16 mouse cellular contexts compared by ENCODE assay signal in the genomic region with DNA sequence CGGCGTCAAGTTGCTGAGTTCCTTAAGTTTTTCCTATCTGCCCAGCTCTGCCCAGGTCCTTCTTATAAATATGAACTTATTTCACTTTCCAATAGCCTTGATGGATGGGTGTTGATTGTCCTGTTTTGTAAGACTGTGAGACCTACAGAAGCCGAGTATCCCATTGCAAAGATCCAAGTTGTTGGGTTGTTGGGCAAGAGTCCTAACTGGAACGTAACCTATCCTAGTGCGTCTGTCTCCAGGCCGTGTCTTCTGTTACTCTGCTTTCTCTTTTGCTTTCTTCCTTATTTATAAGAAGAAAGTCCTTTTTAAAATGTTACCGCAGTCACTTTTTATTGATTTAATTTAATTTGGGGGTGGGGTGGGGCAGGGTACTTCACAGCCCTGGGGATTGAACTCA. TPM values are rescaled to one million over a fixed set of nuclear protein-coding genes. Genes with fewer than 3 reads are reported as not detected.
DNase-seq lines count a peak whose midpoint lies in the region; ATAC-seq and TF ChIP-seq lines count a peak whose summit lies in the region.
"Had no signal": no experiment of that assay in that cellular context is flagged by ENCODE, and none has a peak within 500 bp of the region (broad histone marks: within the 10 kb centered on the region; RNA-seq: fewer than 3 reads in every experiment).

No protein-coding gene starts in this region.

- no peaks in the 10 kb centered on the region for H3K27me3 ChIP-seq in kidney, postnatal 0 days (ENCODE audit: insufficient read depth, low read length)
- no peaks in the 10 kb centered on the region for H3K27me3 ChIP-seq in forebrain, embryonic 10.5 days (ENCODE audit: poor library complexity, severe bottlenecking)
- H3K27me3 ChIP-seq: hindbrain, embryonic 15.5 days had no signal

- H3K9me3 ChIP-seq in kidney, postnatal 0 days (replicated peaks; ENCODE audit: low read length) = no peaks in the 10 kb centered on the region
- no peaks in the 10 kb centered on the region for H3K9me3 ChIP-seq in forebrain, embryonic 10.5 days
- H3K9me3 ChIP-seq: embryonic facial prominence, embryonic 10.5 days; heart, embryonic 13.5 days; hindbrain, embryonic 15.5 days had no signal

- no peak for TF ChIP-seq CTCF in kidney, postnatal 0 days (IDR thresholded peaks at IDR 0.05; ENCODE audit: low read depth)

- no peaks in the 10 kb centered on the region for H3K36me3 ChIP-seq in kidney, postnatal 0 days (ENCODE audit: insufficient read depth, low read length)
- no peaks in the 10 kb centered on the region for H3K36me3 ChIP-seq in forebrain, embryonic 10.5 days (replicated peaks)
- H3K36me3 ChIP-seq: embryonic facial prominence, embryonic 10.5 days; heart, embryonic 13.5 days; hindbrain, embryonic 15.5 days had no signal

- H3K27ac ChIP-seq in kidney, postnatal 0 days = 0 out of 2 replicates have a peak overlapping the region, but pooled peaks have one; percentile 19
- H3K27ac ChIP-seq in brown adipose tissue, adult 24 weeks (replicated peaks; ENCODE audit: low read depth, low read length) = peak overlapping the region; percentile 97
- no peak overlapping the region for H3K27ac ChIP-seq in forebrain, embryonic 10.5 days
- H3K27ac ChIP-seq: embryonic facial prominence, embryonic 10.5 days; heart, embryonic 13.5 days; hindbrain, embryonic 15.5 days had no signal

- no peak overlapping the region for H3K9ac ChIP-seq in kidney, postnatal 0 days (ENCODE audit: low read depth, low read length)
- H3K9ac ChIP-seq: heart, embryonic 13.5 days; hindbrain, embryonic 15.5 days had no signal

- ATAC-seq in kidney, postnatal 0 days (replicated peaks; ENCODE audit: low FRiP score, low read depth) = no peak
- ATAC-seq: forebrain, embryonic 14.5 days had no signal

- H3K4me2 ChIP-seq in kidney, postnatal 0 days (ENCODE audit: low read length) = no peak overlapping the region
- H3K4me2 ChIP-seq: heart, embryonic 13.5 days; hindbrain, embryonic 15.5 days had no signal

- no peak for DNase-seq in kidney, postnatal 0 days (ENCODE audit: low spot score)
- DNase-seq in kidney, postnatal 14 days = no peak
- DNase-seq in adipocyte (ENCODE audit: low spot score) = peak; percentile 59
- no peak for DNase-seq in lung, postnatal 14 days
- no peak for DNase-seq in forebrain, embryonic 10.5 days (ENCODE audit: extremely low spot score, low spot score)
- DNase-seq: adrenal gland, postnatal 14 days; cerebellum, adult 2 months; cerebellum, postnatal 10 days; gastrocnemius, postnatal 36 days; heart, adult 11 months; heart, postnatal 36 days had no signal

- WGBS in kidney, postnatal 0 days = 95% methylated on average over 7 of the region's 7 CpGs
- 97% methylated on average over 7 of the region's 7 CpGs for WGBS in forebrain, embryonic 10.5 days

- H3K4me3 ChIP-seq in kidney, postnatal 0 days (replicated peaks; ENCODE audit: low read depth, low read length) = no peak overlapping the region
- no peak overlapping the region for H3K4me3 ChIP-seq in brown adipose tissue, adult 24 weeks (ENCODE audit: insufficient read depth, low read depth, low read length)
- H3K4me3 ChIP-seq in forebrain, embryonic 10.5 days = no peak overlapping the region
- H3K4me3 ChIP-seq: embryonic facial prominence, embryonic 10.5 days; heart, embryonic 13.5 days; hindbrain, embryonic 15.5 days had no signal

- no peaks in the 10 kb centered on the region for H3K4me1 ChIP-seq in kidney, postnatal 0 days (replicated peaks; ENCODE audit: insufficient read depth, low read length)
- H3K4me1 ChIP-seq in brown adipose tissue, adult 24 weeks (ENCODE audit: control insufficient read depth, insufficient read depth, insufficient read length, low read length) = peaks cover 6% of the 10 kb centered on the region; the same call in 1 of the 2 replicates
- no peaks in the 10 kb centered on the region for H3K4me1 ChIP-seq in forebrain, embryonic 10.5 days
- H3K4me1 ChIP-seq: heart, embryonic 13.5 days; hindbrain, embryonic 15.5 days had no signal

RNA-seq across cellular contexts. Expression of a gene that starts 22.7 kb away (rescaled TPM):
- polyA plus RNA-seq in kidney, postnatal 0 days (2015; fragmentation: Nextera tagmentation; extraction: Ambion mirVana) = not detected in 2 replicates
- not detected in 2 replicates for polyA plus RNA-seq in brown adipose tissue, adult 24 weeks (2012; ENCODE audit: insufficient read depth, insufficient read length, missing spikeins)
- 0.21 and 0.22 TPM in 2 replicates for polyA plus RNA-seq in forebrain, embryonic 10.5 days (2016; fragmentation: Nextera tagmentation; extraction: Ambion mirVana)
- polyA plus RNA-seq: cerebellum, adult 2 months; forebrain, embryonic 14.5 days; hindbrain, embryonic 15.5 days had no signal

RNA-seq across cellular contexts. Expression of a gene that starts 26.7 kb away (rescaled TPM):
- polyA plus RNA-seq in kidney, postnatal 0 days (2015; fragmentation: Nextera tagmentation; extraction: Ambion mirVana) = 22.9 and 25.6 TPM in 2 replicates
- 38.6 and 40.5 TPM in 2 replicates for polyA plus RNA-seq in brown adipose tissue, adult 24 weeks (2012; ENCODE audit: insufficient read depth, insufficient read length, missing spikeins)
- polyA plus RNA-seq in forebrain, embryonic 10.5 days (2016; fragmentation: Nextera tagmentation; extraction: Ambion mirVana) = 17.1 and 17.6 TPM in 2 replicates
